Mouse (Mus musculus): ENCODE measurements around the gene Arl4c.

The Arl4c gene

GRCm38 (mm10) chr1:88624376-88624775, 77.6 kb downstream of the Arl4c start:
- DNase-seq (ENCODE audit: low spot score in 2 of 2): no peak

- DNase-seq (ENCODE audit: low spot score in 2 of 2): no peak
Observed at GRCm38 (mm10) chr1:88623541-88624115, 78.4 kb downstream of the Arl4c start.
